Mouse (Mus musculus) yolk sac, embryonic 10.5 days (tissue): ENCODE measurements at regions not wholly inside any gene's neighbourhood (a gene's known extent, or its start where the extent isn't known, plus 50 kb on each side); places are given as distances from the start of the nearest gene placed in this dataset.

Source experiments
- DNase-seq: peaks from one replicate; pipeline ENCODE4 v3.0.0-alpha.2; 2017; ENCODE audit warnings: low spot score

- no peak for DNase-seq
These were observed 77.5 kb upstream of the Tiam2 start for GRCm38 (mm10) chr17:3248875-3249274.

GRCm38 (mm10) chr17:3249320-3249719 is 77.1 kb upstream of the Tiam2 start:
- no peak for DNase-seq

GRCm38 (mm10) chr17:3251176-3251575 is 75.2 kb upstream of the Tiam2 start:
- DNase-seq = no peak

- peak; percentile 53 for DNase-seq
These were observed 74.4 kb upstream of the Tiam2 start for GRCm38 (mm10) chr17:3251966-3252365.

GRCm38 (mm10) chr17:3253508-3254176 is 72.7 kb upstream of the Tiam2 start:
- DNase-seq = no peak

GRCm38 (mm10) chr17:3256765-3257164 is 69.6 kb upstream of the Tiam2 start:
- DNase-seq = no peak

- no peak for DNase-seq
These were observed 67.4 kb upstream of the Tiam2 start for GRCm38 (mm10) chr17:3258811-3259510.

GRCm38 (mm10) chr17:3260796-3261195 is 65.6 kb upstream of the Tiam2 start:
- no peak for DNase-seq

GRCm38 (mm10) chr17:3273108-3274091 is 53.0 kb upstream of the Tiam2 start:
- DNase-seq = peak; percentile 74

GRCm38 (mm10) chr17:3274449-3275285 is 51.7 kb upstream of the Tiam2 start:
- peak; percentile 26 for DNase-seq
